Mouse (Mus musculus): ENCODE data around the gene Kcnf1.
A peak's percentile ranks its signal among the peaks of the same experiment; 100 is the strongest.

Kcnf1 gene

DNA sequence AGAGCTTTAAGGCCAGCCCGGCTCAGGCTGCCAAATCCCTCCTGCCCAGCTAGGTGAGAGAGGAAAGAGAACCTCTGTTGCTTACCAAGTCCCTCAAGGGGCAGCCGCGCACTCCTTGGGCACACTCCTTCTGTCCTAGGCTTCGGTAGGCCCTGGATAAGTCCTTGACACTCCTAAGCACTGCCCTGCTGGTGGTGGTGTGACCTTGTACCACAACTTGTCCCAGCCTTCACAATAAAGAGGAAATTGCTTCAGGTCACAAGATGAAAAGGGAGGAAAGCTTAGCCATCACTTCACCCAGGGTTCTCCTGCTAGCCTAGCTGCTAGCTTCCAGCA lies at the start of gene Kcnf1:
TSS of gene Kcnf1 (minus strand) at position 132 of the 336 bp plus-strand sequence.
- no peak for DNase-seq (ENCODE audit: low read depth in 2 of 2, low spot score in 2 of 2)

GRCm38 (mm10) chr12:17225012-17225411 lies 48.3 kb upstream of the Kcnf1 start:
- DNase-seq (ENCODE audit: low read depth in 2 of 2, low spot score in 2 of 2) = no peak

- no peak for DNase-seq (ENCODE audit: low read depth in 2 of 2, low spot score in 2 of 2)
Measured at GRCm38 (mm10) chr12:17223050-17223449, 46.4 kb upstream of the Kcnf1 start.

GRCm38 (mm10) chr12:17221891-17222428 lies 45.3 kb upstream of the Kcnf1 start:
- DNase-seq (ENCODE audit: low read depth in 2 of 2, low spot score in 2 of 2) = peak in 1 of 2 experiments; percentile 16

DNA sequence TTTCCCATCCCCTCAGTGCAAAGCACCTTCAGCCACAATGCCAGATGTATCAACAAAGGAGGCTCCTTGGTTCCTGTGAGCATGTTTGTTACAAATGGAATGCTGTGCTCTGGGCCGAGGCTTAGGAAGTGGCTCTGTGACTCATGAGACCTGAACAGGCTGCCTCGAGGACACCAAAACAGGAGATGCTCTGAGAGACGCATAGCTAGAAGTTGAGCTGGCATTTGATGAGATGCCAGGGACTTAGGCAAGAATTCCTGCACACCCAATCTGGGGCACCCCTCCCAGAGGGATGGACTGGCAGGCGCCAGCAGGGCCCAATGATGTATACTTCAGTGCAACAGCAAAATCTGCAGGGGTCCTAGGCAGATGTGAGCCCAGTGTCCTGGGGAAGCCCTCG lies 43.9 kb upstream of the Kcnf1 start:
- DNase-seq (ENCODE audit: low read depth in 2 of 2, low spot score in 2 of 2) = no peak

DNA sequence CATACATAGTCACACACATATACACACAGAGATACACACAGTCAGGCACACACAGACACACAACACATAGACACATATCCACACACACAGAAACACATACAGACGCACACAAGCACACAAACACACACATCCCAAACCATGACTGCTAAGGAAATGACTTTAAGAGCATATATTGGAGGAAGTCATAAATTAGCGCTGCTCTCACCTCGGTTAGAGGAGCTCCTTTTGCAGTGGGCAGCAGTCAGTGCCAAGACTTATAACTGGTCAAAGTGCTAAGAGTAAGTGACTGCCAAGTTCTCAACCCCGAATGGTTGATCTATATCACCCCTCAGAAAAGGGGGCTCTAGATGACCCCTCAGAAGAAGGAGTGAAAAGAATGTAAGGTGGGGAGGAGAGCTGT lies 42.4 kb upstream of the Kcnf1 start:
- DNase-seq (ENCODE audit: low read depth in 2 of 2, low spot score in 2 of 2) = no peak

DNA sequence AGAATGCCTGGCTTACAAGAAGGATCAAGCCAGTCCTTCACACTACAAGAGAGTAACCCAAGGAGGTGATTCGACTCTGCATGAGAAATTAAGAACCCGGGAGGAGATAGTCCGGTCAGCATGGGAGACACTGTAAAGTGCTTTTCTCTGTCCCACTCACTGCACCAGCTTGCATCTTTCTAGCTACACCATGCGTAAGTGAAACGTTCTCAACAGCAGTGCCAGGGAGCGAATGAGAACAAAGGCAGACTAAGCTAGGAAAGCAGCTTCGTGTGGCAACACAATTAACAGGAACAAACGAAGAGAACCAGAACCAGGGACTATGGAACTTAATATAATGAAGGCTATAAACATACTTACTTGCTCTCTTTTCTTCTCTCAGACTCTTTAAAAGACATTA lies 41.7 kb upstream of the Kcnf1 start:
- DNase-seq (ENCODE audit: low read depth in 2 of 2, low spot score in 2 of 2) = no peak

GRCm38 (mm10) chr12:17215751-17216150 lies 39.1 kb upstream of the Kcnf1 start:
- no peak for DNase-seq (ENCODE audit: low read depth in 2 of 2, low spot score in 2 of 2)

GRCm38 (mm10) chr12:17202492-17203322 lies 26.0 kb upstream of the Kcnf1 start:
- DNase-seq (ENCODE audit: low read depth in 2 of 2, low spot score in 2 of 2) = no peak

DNA sequence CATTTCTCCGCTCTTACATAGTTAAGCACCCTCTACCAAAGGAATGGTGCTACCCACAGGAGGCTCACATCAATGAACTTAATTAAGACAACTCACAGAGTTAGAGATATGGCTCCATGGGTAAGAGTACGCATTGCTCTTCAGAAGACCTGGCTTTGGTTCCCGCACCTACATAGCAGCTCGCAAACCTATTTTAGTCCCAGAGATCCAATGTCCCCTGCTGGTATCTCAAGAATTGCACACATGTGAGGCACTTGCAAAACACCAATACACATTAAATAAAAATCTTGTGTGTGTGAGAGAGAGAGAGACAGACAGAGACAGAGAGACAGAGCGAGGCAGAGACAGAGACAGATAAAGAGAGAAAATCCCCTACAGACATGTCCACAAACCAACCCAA lies 21.9 kb upstream of the Kcnf1 start:
- DNase-seq (ENCODE audit: low read depth in 2 of 2, low spot score in 2 of 2) = no peak

DNA sequence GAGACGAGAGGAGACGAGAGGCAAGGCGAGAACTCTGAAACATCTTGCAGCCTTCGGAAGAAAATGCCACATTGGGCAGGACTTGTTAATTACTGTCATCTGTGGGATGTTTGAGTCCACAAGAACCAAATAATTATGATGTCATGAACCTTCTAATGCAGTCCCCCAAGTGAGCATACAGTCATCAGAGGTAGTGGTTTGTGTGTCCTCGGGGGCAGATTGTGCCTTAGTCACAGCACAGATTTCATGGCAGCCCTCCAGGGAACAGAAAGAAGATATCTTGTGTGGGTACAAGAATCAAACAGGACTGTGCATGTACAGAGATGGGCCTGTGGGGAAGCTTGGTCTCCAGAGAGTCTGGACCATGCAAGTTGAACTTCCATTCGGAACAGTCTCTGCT lies 17.5 kb upstream of the Kcnf1 start:
- DNase-seq (ENCODE audit: low read depth in 2 of 2, low spot score in 2 of 2) = no peak

DNA sequence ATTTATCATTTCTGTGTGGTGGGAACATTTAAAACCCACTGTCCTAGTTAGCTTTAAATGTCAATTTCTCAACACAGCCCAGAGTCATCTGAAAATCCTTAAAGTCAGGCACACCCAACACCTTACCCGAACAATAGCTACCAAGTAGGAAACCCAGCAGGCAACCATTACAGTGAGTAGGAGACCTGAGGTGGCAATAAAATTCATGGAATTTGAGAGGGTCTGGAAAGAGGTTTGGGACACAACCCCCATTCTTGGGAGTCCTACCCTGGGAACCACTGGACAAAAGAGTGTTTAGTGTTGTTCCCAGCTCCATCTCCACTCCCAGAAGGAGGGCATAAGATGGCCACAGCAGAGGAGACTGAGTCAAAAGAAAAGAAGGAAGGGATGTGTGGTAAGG lies 16.6 kb upstream of the Kcnf1 start:
- no peak for DNase-seq (ENCODE audit: low read depth in 2 of 2, low spot score in 2 of 2)

DNA sequence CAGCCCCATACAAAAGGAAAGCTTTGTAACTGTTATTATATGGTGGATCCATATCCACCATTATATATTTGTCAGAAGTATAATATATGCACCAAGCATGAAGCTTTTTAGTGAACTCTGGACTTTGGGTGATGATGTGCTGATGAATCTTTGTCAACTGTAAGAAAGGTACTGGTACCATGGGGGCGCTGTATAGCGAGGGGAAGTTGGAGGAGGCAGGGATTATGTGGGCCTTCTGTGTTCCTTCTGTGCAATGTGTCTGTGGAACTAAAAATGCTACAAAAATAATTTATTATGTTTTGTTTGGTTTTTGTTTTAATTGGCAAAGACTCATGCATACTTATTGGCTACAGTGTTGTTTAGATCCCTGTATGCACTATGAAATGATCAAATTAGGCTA lies 16.2 kb upstream of the Kcnf1 start:
- DNase-seq (ENCODE audit: low read depth in 2 of 2, low spot score in 2 of 2) = no peak

DNA sequence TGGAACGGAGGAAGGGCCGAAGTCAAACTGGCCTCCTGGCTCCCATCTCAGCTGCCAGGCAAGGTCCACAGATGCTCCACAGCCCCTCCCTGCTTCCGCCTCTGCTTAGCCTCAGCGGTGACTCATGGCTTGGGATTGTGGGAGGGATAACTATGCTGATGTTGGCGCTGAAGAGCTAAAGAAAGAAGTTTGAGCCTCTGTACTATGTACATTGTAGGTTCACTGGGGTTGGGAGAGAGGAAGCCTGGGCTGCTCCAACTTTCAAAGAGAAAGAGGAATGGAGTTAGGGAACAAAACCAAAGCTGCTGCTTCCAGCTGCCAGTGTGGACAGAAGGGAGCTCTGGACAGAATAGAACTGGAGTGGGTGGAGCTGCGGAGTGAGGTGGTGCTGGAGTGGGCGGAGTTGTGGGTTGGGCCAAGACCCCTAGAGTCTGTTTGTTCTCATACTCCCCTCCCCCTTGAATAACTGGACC lies 7.7 kb upstream of the Kcnf1 start:
- no peak for DNase-seq (ENCODE audit: low read depth in 2 of 2, low spot score in 2 of 2)

DNA sequence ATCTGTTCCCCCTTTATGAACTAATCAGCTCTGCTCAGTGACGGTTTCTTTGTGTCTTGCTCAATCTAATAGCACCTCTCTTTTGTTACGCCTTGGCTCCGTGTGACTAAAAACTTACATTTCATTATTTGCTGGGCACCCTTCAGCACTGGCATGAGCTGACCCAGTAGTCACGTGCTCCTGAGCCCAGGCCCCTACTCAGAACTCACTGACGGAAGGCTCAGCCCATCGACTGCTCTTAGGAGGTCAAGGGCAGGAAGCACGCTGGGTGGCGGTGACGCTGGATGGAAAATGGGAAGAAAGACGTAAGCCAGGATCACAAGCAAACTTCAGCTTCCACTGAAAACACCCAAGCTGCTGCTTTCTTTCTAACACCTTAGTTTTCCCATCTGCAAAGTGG lies 7.1 kb upstream of the Kcnf1 start:
- DNase-seq (ENCODE audit: low read depth in 2 of 2, low spot score in 2 of 2) = no peak

DNA sequence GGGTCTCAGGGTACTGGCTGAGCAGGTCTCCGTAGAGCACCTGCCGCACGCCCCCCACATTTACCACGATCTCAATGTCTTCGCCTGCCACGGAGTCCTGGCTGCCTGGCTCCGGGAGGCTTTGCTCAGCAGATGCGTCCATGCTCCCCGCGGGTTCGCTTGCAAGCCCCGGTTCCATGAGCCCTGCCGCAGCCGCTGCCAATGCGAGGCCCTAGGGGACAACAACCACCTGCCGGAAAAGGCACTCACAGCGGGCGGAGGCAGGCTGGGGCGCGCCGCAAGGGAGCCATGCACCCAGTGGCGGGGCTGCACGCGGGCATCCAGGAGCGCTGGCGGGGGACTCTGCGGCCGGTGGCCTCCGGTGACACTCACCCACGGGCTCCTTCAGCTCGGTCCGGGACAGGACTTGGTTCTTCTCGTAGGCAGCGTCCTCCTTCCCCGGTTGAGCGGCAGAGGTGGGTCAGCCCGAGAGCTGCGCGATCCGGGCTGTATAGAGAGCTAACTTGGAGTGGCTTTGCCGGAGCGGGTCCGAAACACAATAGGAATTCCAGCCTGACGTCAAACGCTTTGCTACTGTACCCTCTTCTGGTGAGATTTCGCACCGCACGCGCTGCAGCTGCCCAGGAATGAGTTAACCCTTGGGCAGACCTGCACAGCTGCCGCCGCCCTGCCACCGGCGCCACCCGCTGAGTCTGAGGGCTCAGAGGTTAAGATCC lies 489 bp downstream of the Kcnf1 start:
- no peak for DNase-seq (ENCODE audit: low read depth in 2 of 2, low spot score in 2 of 2)

DNA sequence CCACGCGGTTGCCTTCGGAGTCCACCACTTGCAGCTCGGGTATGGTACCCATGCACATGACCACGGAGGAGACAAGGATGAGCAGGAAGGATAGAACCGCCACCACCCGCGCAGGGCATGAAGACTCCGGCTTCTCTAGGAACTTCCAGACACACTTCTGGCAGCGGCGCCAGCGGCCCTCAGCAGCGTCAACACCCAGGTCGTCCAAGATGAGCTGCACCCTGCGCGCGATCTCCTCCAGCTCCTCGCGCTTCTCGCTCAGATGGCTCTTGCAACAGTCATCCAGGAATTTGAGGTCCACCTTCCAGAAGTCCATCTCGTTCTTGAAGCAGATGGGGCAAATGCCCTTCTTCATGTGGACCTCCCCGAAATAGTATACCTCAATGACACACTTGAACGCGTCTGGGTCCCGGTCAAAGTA lies 1.1 kb downstream of the Kcnf1 start:
- no peak for DNase-seq (ENCODE audit: low read depth in 2 of 2, low spot score in 2 of 2)

- no peak for DNase-seq (ENCODE audit: low read depth in 2 of 2, low spot score in 2 of 2)
Measured at GRCm38 (mm10) chr12:17175124-17175523, 1.6 kb downstream of the Kcnf1 start.

DNA sequence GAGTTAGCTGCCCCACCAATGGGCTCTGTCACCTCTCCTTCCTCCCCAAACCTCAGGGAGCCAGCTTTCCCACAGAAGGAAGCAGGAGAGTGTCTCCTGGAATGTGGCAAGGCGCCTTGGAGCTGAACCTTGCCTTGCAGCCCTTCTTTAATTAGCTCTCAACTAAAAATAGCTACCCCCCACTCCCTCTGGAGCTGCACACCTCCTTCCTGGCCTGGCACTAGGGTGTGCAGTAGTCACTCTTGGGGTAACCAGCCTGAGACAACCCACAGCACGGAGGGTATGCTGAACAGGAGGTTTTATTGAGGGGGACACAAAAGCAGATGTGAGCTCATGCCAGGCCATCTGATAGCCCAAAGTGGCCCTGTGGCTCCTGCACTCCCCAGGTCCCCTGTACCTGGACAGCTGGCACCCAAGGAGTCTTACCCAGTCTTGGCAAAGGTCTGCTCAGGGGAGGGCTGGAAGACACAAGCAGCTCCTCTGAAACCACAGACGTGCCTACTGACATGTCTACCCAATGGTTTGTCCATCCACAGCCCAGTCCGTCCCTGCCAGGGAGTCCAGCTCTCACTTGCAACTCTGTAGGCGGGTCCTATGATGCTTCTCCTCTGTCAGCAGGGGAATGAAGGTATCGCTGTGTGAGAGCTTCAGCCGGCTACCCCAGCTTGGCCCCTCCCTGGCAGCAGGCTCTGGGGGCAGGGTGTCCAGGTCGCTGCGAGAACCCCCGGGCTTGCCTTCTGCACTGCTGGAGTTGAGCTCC lies 2.4 kb downstream of the Kcnf1 start:
- no peak for DNase-seq (ENCODE audit: low read depth in 2 of 2, low spot score in 2 of 2)

DNA sequence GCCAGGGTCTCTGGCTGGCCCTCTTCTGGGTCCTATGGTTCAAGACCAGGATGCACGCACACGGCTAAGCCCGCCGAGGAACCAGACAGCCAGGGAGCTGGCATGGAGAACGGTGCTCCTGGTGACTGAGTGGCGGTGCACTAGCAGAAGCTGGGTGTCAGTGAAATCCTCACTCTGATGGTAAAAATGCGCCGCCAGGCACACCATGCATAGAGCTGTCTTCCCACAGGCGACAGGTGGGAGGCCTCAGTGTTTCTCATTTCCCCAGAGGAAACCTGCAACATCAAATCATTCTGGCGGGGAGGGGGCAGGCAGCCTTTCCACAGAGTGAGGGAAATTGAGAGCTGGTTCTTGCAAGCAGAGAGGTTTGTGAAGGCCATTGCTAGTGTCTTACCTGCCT lies 6.3 kb downstream of the Kcnf1 start:
- no peak for DNase-seq (ENCODE audit: low read depth in 2 of 2, low spot score in 2 of 2)

GRCm38 (mm10) chr12:17166116-17166515 lies 10.6 kb downstream of the Kcnf1 start:
- no peak for DNase-seq (ENCODE audit: low read depth in 2 of 2, low spot score in 2 of 2)

- no peak for DNase-seq (ENCODE audit: low read depth in 2 of 2, low spot score in 2 of 2)
Measured at GRCm38 (mm10) chr12:17163996-17164395, 12.7 kb downstream of the Kcnf1 start.
